Mouse (Mus musculus) thymus, adult 2 months (tissue): ENCODE results near the gene Txn1. TPM values are rescaled to one million over a fixed set of nuclear protein-coding genes. Genes with fewer than 3 reads are reported as not detected.
A peak's percentile ranks its signal among the peaks of the same experiment; 100 is the strongest.

Source experiments
- DNase-seq: peaks from one replicate; pipeline ENCODE4 v3.0.0; 2021
- H3K27ac ChIP-seq: fragments of 200-500 bp; 2 replicates; pipeline ENCODE4 v1.5.1; 2012; ENCODE audit warnings: low read length, control low read depth; ENCODE audit not compliant: control insufficient read depth, insufficient read depth
- H3K27me3 ChIP-seq: fragments of 200-500 bp; 2 replicates; pipeline ENCODE4 v1.6.1; 2012; ENCODE audit warnings: mild to moderate bottlenecking, low read length, moderate library complexity, mixed read lengths; ENCODE audit not compliant: control insufficient read depth, insufficient read depth
- H3K36me3 ChIP-seq: fragments of 200-500 bp; 2 replicates; pipeline ENCODE4 v1.6.1; 2012; ENCODE audit warnings: mild to moderate bottlenecking, low read length, moderate library complexity; ENCODE audit not compliant: control insufficient read depth, insufficient read depth
- H3K4me1 ChIP-seq: fragments of 200-500 bp; replicated peaks from 2 replicates; pipeline ENCODE4 v1.6.1; 2012; ENCODE audit warnings: low read length; ENCODE audit not compliant: control insufficient read depth, insufficient read depth
- H3K4me3 ChIP-seq: fragments of 200-500 bp; 2 replicates; pipeline ENCODE4 v1.5.1; 2012; ENCODE audit warnings: mild to moderate bottlenecking, low read length, control low read depth, moderate library complexity; ENCODE audit not compliant: control insufficient read depth, insufficient read depth
- CTCF ChIP-seq: fragments of 200-500 bp; IDR thresholded peaks from 2 replicates; pipeline ENCODE4 v1.5.1; 2012; ENCODE audit warnings: mild to moderate bottlenecking, control low read depth, low read length, moderate library complexity, borderline replicate concordance; ENCODE audit not compliant: control insufficient read depth, poor library complexity, insufficient read depth; ENCODE audit errors: extremely low read depth
- POLR2A ChIP-seq: fragments of 200-500 bp; IDR thresholded peaks from 2 replicates; pipeline ENCODE4 v1.6.1; 2012; ENCODE audit warnings: mild to moderate bottlenecking, low read length, control low read depth, moderate library complexity; ENCODE audit not compliant: control insufficient read depth, poor library complexity, insufficient read depth; ENCODE audit errors: extremely low read depth
- WGBS: fragments of 180-500 bp; shearing (Covaris S2); methylation state at CpG from one replicate; pipeline ENCODE4 v1.1.7; 2018; 5-methylcytosine and 5-hydroxymethylcytosine counted together
- polyA plus RNA-seq: library from polyadenylated mRNA; depleted of rRNA; stranded (reverse); fragments of >200 nt; gene quantifications from 2 replicates; pipeline ENCODE4 v1.2.3, GENCODE M21; 2012

Gene Txn1
- polyA plus RNA-seq, 1 experiment = 214 TPM

DNA sequence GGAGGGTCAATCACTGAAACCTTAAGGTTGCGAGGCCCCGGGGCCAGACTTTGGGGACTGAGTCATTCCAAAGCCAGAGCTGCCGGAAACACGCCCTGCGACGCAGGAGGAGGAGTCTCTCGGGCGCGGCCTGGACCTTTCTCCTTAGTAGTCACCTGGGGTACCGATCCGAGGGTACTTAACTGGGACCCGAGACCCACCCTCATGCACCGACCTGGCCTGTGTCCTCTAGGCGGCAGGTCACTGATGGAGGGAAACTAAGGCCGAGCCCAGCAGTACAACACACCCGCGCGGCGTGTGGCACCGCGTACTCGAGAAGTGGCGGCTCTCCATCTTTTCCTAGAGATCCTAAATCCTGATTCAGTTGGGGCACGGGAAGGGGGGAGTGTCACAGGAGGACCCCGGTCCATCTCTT, 660 bp downstream of the Txn1 start:
- TF ChIP-seq CTCF (no peak), POLR2A (no peak)
- WGBS = under 1% methylated on average over 25 of the region's 25 CpGs
- DNase-seq = peak; percentile 63
- Histone ChIP-seq H3K27ac (peak overlapping the region; percentile 13; the same call in 1 of the 2 replicates), H3K4me1 (peaks cover 24% of the 10 kb centered on the region), H3K27me3 (no peaks in the 10 kb centered on the region), H3K36me3 (peaks cover 13% of the 10 kb centered on the region), H3K4me3 (peak overlapping the region; percentile 74)

DNA sequence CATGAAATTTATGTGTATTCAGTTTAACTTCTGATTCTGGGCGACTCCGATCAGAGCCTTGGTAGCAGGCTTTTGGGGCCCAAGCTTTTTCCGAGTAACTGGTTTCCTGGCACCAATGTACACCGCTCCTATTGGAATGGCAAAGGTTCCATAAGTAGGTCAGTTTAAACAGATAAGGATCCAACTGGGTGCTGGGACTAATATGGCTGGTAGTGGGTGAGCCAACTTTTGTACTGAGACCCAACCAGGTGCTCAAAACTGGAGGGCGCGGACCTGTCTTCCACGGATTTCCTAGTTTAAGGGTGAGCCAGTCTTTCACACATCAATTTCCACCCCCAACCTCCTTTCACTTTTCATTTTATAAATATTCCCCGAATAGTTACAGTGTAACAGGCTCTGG, 1.2 kb downstream of the Txn1 start:
- H3K4me1 ChIP-seq = peaks cover 24% of the 10 kb centered on the region
- H3K36me3 ChIP-seq = peaks cover 18% of the 10 kb centered on the region
- no peaks in the 10 kb centered on the region for H3K27me3 ChIP-seq
- no peak overlapping the region for H3K4me3 ChIP-seq
- 78% methylated on average over 8 of the region's 8 CpGs for whole genome bisulfite sequencing
- no peak overlapping the region for H3K27ac ChIP-seq
- no peak for DNase-seq
- no peak for TF ChIP-seq CTCF

DNA sequence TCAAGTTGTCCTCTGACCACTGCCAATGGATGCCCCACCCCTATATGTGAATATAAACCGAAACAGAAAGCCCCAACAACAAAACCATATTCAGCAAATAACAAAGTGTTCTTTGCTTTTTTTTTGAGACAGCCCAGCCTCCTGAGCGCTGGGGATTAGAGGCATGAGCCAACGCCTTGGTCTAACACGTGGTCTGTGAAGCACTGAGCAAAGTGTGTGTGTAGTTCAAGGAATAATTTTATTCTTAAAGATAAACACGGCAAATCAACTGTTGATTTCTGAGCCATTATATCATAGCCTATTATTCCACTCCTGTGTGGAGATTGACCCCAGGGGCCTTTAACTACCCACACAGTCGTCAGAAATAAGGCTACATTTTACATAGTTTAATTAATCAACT, 1.6 kb downstream of the Txn1 start:
- Histone ChIP-seq H3K36me3 (peaks cover 23% of the 10 kb centered on the region), H3K4me3 (no peak overlapping the region), H3K27ac (no peak overlapping the region), H3K27me3 (no peaks in the 10 kb centered on the region), H3K4me1 (peaks cover 24% of the 10 kb centered on the region)
- TF ChIP-seq CTCF (no peak), POLR2A (no peak)
- WGBS = 60% methylated on average over 6 of the region's 6 CpGs
- DNase-seq = no peak

DNA sequence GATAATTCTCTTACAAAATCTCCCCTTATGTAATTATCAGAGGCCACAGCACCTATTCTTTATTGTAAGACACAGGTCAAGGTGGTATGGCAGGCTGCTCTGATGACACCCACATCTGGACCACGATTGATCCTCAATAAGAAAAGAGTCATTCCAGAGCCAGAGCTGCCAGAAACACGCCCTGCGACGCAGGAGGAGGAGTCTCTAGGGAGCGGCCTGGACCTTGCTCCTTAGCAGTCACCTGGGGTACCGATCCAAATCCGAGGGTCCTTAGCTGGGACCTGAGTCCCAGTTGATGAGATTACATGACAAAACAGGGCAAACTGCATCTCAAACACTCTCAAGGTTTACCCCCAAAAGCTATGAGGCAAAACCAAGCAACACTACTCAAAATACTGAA, 2.4 kb downstream of the Txn1 start:
- H3K4me3 ChIP-seq = no peak overlapping the region
- DNase-seq = no peak
- no peaks in the 10 kb centered on the region for H3K27me3 ChIP-seq
- peaks cover 30% of the 10 kb centered on the region for H3K36me3 ChIP-seq
- WGBS = 91% methylated on average over 7 of the region's 7 CpGs
- H3K4me1 ChIP-seq = peaks cover 18% of the 10 kb centered on the region
- no peak overlapping the region for H3K27ac ChIP-seq
- TF ChIP-seq CTCF = no peak
- no peak for TF ChIP-seq POLR2A

DNA sequence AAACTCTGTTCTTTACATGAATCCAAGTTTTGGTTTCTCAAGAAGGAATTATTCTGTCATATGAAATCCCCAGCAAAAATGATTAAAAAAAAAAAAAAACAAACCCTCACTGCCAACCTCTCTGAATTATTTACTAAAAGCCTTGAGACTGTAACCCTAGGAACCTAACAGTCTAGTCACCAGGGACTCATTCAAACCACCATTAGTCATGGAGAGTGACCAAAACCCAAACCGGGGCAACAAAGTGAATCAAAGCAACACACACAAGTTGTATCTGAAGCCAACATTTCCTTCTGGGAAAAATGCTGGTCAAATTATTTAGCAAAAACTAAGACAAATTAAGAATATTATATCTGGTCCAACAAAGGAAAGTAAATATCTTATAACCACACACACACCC, 3.3 kb downstream of the Txn1 start:
- 93% methylated on average over 1 of the region's 1 CpGs for WGBS
- Histone ChIP-seq H3K27ac (no peak overlapping the region), H3K4me3 (no peak overlapping the region), H3K27me3 (no peaks in the 10 kb centered on the region), H3K36me3 (peaks cover 40% of the 10 kb centered on the region), H3K4me1 (peaks cover 14% of the 10 kb centered on the region)
- TF ChIP-seq CTCF (no peak), POLR2A (no peak)
- no peak for DNase-seq

DNA sequence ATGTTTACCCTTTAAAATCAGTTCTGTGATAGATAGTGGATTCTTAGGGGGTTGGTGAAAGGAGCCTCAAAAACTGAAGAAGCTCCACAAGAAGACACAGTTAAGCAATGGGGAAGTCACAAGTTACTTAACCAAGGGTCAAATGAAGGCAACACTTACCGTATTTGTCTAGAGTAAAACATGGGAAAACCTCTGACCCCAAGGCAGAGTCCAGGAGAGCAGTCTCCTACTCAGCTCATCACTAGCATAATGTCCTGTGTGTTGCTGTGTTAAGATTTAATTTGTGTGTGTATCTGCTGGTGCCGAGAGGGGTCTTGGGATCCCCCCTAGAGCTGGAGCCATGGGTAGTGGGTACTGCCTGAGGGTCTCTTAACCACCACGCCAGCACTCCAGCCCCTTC, 3.8 kb downstream of the Txn1 start:
- Histone ChIP-seq H3K27ac (no peak overlapping the region), H3K4me3 (no peak overlapping the region), H3K27me3 (no peaks in the 10 kb centered on the region), H3K4me1 (peaks cover 10% of the 10 kb centered on the region), H3K36me3 (peaks cover 44% of the 10 kb centered on the region)
- no peak for DNase-seq
- 91% methylated on average over 3 of the region's 3 CpGs for WGBS
- TF ChIP-seq CTCF (no peak), POLR2A (no peak)

DNA sequence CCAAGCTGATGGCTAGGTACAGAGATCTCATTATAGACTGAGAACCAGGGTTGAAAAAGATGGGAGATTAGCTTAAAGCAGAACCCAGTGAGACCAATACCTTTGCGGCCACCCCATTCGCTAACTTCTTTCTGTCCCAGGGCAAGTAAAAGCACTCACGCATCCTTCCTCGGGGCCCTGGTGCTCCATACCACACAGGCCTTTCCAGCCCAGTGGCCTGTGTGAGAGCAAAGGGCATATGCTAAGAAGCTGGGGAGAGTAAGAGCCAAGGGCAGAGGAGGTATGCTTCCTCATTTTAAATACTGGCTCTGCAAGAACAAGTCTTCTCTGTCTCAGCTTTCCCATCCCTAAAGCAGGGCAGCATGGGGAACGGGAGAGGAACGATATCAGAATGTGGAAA, 6.3 kb downstream of the Txn1 start:
- no peak for TF ChIP-seq CTCF
- TF ChIP-seq POLR2A = no peak
- Histone ChIP-seq H3K4me3 (no peak overlapping the region), H3K4me1 (peaks cover under 1% of the 10 kb centered on the region), H3K27ac (no peak overlapping the region), H3K27me3 (no peaks in the 10 kb centered on the region), H3K36me3 (peaks cover 55% of the 10 kb centered on the region)
- WGBS = 93% methylated on average over 6 of the region's 6 CpGs
- no peak for DNase-seq
